Mouse (Mus musculus): ENCODE data around the gene Lpcat2. TPM values are rescaled to one million over a fixed set of nuclear protein-coding genes. Genes with fewer than 3 reads are reported as not detected.

The Lpcat2 gene
- polyA plus RNA-seq (2015; fragmentation: Nextera tagmentation; extraction: Ambion mirVana), result 13.6 and 15.4 TPM in 2 replicates

GRCm38 (mm10) chr8:92855171-92855894 lies at the start of gene Lpcat2:
Gene Lpcat2 (plus strand): TSS chr8:92855339.
- H3K4me2 ChIP-seq (replicated peaks; ENCODE audit: low read depth), result peak within 1 kb of the TSS; percentile 92
- peak within 1 kb of the TSS; percentile 56; the same call in 1 of the 2 replicates for H3K27ac ChIP-seq (replicated peaks)
- DNase-seq (ENCODE audit: low spot score) (peak; percentile 94), ATAC-seq (ENCODE audit: low FRiP score, low TSS enrichment) (peak; percentile 88)
- H3K9ac ChIP-seq (ENCODE audit: low read length), result peak within 1 kb of the TSS; percentile 72
- no peak for TF ChIP-seq EP300 (optimal IDR thresholded peaks at IDR 0.05)
- TF ChIP-seq CTCF (IDR thresholded peaks at IDR 0.05; ENCODE audit: low read depth), result no peak
- H3K9me3 ChIP-seq (ENCODE audit: control insufficient read depth, low read length), result no peaks in the 10 kb centered on the region
- no peaks in the 10 kb centered on the region for H3K36me3 ChIP-seq (ENCODE audit: control insufficient read depth, insufficient read depth, low read length)
- no peaks in the 10 kb centered on the region for H3K27me3 ChIP-seq (ENCODE audit: control insufficient read depth, insufficient read depth, low read length)
- WGBS, result 1% methylated on average over 49 of the region's 50 CpGs
- peak within 1 kb of the TSS; percentile 65 for H3K4me3 ChIP-seq (ENCODE audit: low read depth, low read length)
- H3K4me1 ChIP-seq (replicated peaks; ENCODE audit: control insufficient read depth, insufficient read depth), result peaks cover 2% of the 10 kb centered on the region; the same call in 1 of the 2 replicates

- no peaks in the 10 kb centered on the region for H3K36me3 ChIP-seq (ENCODE audit: control insufficient read depth, insufficient read depth, low read length)
- H3K4me1 ChIP-seq (replicated peaks; ENCODE audit: control insufficient read depth, insufficient read depth), result no peaks in the 10 kb centered on the region
- no peak overlapping the region for H3K9ac ChIP-seq (ENCODE audit: low read length)
- H3K27me3 ChIP-seq (ENCODE audit: control insufficient read depth, insufficient read depth, low read length), result no peaks in the 10 kb centered on the region
- H3K9me3 ChIP-seq (ENCODE audit: control insufficient read depth, low read length), result no peaks in the 10 kb centered on the region
- no peak overlapping the region for H3K4me3 ChIP-seq (ENCODE audit: low read depth, low read length)
- ATAC-seq (ENCODE audit: low FRiP score, low TSS enrichment), result peak; percentile 49; the same call in 1 of the 2 replicates
- no peak overlapping the region for H3K4me2 ChIP-seq (replicated peaks; ENCODE audit: low read depth)
- 63% methylated on average over 2 of the region's 2 CpGs for WGBS
- H3K27ac ChIP-seq (replicated peaks), result no peak overlapping the region
- TF ChIP-seq EP300 (optimal IDR thresholded peaks at IDR 0.05) (no peak), CTCF (IDR thresholded peaks at IDR 0.05; ENCODE audit: low read depth) (no peak)
- DNase-seq (ENCODE audit: low spot score), result no peak
Measured at GRCm38 (mm10) chr8:92812773-92813172, 42.4 kb upstream of the Lpcat2 start.

DNA sequence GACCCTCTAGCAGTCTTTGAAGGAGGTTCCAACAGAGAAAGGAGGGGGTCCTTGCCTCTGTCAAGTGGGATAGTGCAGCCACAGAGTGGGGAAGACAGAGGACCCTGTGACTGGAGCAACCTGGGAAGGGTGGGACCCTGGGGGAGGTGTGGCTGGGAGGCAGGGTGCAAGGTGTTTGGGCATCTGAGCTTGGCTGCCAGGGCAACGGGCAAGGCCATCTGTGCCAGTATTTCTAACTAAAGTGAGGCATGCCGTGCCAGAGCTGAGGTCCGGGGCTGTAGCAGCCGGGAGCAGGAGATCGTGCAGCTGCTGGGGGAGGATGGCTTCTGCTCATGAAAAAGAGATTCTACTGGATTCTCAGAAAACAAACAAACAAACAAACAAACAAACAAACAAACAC lies 39.5 kb upstream of the Lpcat2 start:
- no peak overlapping the region for H3K9ac ChIP-seq (ENCODE audit: low read length)
- H3K27me3 ChIP-seq (ENCODE audit: control insufficient read depth, insufficient read depth, low read length), result no peaks in the 10 kb centered on the region
- TF ChIP-seq CTCF (IDR thresholded peaks at IDR 0.05; ENCODE audit: low read depth) (no peak), EP300 (optimal IDR thresholded peaks at IDR 0.05) (no peak)
- no peaks in the 10 kb centered on the region for H3K9me3 ChIP-seq (ENCODE audit: control insufficient read depth, low read length)
- no peaks in the 10 kb centered on the region for H3K36me3 ChIP-seq (ENCODE audit: control insufficient read depth, insufficient read depth, low read length)
- no peak overlapping the region for H3K4me2 ChIP-seq (replicated peaks; ENCODE audit: low read depth)
- H3K27ac ChIP-seq (replicated peaks), result no peak overlapping the region
- 94% methylated on average over 5 of the region's 5 CpGs for WGBS
- H3K4me1 ChIP-seq (replicated peaks; ENCODE audit: control insufficient read depth, insufficient read depth), result no peaks in the 10 kb centered on the region
- ATAC-seq (ENCODE audit: low FRiP score, low TSS enrichment), result no peak
- no peak overlapping the region for H3K4me3 ChIP-seq (ENCODE audit: low read depth, low read length)
- no peak for DNase-seq (ENCODE audit: low spot score)

GRCm38 (mm10) chr8:92817928-92818818 lies 37.0 kb upstream of the Lpcat2 start:
- 13% methylated on average over 6 of the region's 6 CpGs for WGBS
- Histone ChIP-seq H3K27ac (replicated peaks) (no peak overlapping the region), H3K9ac (ENCODE audit: low read length) (no peak overlapping the region), H3K36me3 (ENCODE audit: control insufficient read depth, insufficient read depth, low read length) (no peaks in the 10 kb centered on the region), H3K4me2 (replicated peaks; ENCODE audit: low read depth) (no peak overlapping the region), H3K4me3 (ENCODE audit: low read depth, low read length) (no peak overlapping the region), H3K4me1 (replicated peaks; ENCODE audit: control insufficient read depth, insufficient read depth) (no peaks in the 10 kb centered on the region), H3K9me3 (ENCODE audit: control insufficient read depth, low read length) (no peaks in the 10 kb centered on the region), H3K27me3 (ENCODE audit: control insufficient read depth, insufficient read depth, low read length) (no peaks in the 10 kb centered on the region)
- peak; percentile 93 for DNase-seq (ENCODE audit: low spot score)
- ATAC-seq (ENCODE audit: low FRiP score, low TSS enrichment), result peak; percentile 89
- peak; percentile 100 for TF ChIP-seq CTCF (IDR thresholded peaks at IDR 0.05; ENCODE audit: low read depth)
- no peak for TF ChIP-seq EP300 (optimal IDR thresholded peaks at IDR 0.05)

- DNase-seq (ENCODE audit: low spot score) (no peak), ATAC-seq (ENCODE audit: low FRiP score, low TSS enrichment) (no peak)
- H3K36me3 ChIP-seq (ENCODE audit: control insufficient read depth, insufficient read depth, low read length), result no peaks in the 10 kb centered on the region
- H3K9ac ChIP-seq (ENCODE audit: low read length), result no peak overlapping the region
- no peak for TF ChIP-seq CTCF (IDR thresholded peaks at IDR 0.05; ENCODE audit: low read depth)
- TF ChIP-seq EP300 (optimal IDR thresholded peaks at IDR 0.05), result no peak
- H3K4me1 ChIP-seq (replicated peaks; ENCODE audit: control insufficient read depth, insufficient read depth), result no peaks in the 10 kb centered on the region
- no peak overlapping the region for H3K4me2 ChIP-seq (replicated peaks; ENCODE audit: low read depth)
- H3K4me3 ChIP-seq (ENCODE audit: low read depth, low read length), result no peak overlapping the region
- no peaks in the 10 kb centered on the region for H3K9me3 ChIP-seq (ENCODE audit: control insufficient read depth, low read length)
- H3K27me3 ChIP-seq (ENCODE audit: control insufficient read depth, insufficient read depth, low read length), result no peaks in the 10 kb centered on the region
- no peak overlapping the region for H3K27ac ChIP-seq (replicated peaks)
Measured at GRCm38 (mm10) chr8:92821151-92821550, 34.0 kb upstream of the Lpcat2 start.
